Mouse (Mus musculus) midbrain, embryonic 16.5 days (tissue): ENCODE measurements around the gene Hnf4a. TPM values are rescaled to one million over a fixed set of nuclear protein-coding genes. Genes with fewer than 3 reads are reported as not detected.
"Not testable (repeated sequence)": the region's sequence is repeated elsewhere in the genome, so short reads cannot be mapped to it uniquely, and the experiment has no call there.

Experiments used
- ATAC-seq: fragments of 200-750 bp; cut with Nextera tagmentation; 2 replicates; pipeline ENCODE4 v1.8.0; 2017; ENCODE audit warnings: moderate TSS enrichment
- H3K27ac ChIP-seq: fragments of 300-500 bp; sonication (generic); 2 replicates; pipeline ENCODE4 v1.5.1; 2014; ENCODE audit warnings: mild to moderate bottlenecking, low read length, mixed read lengths
- H3K27me3 ChIP-seq: fragments of 300-500 bp; sonication (generic); 2 replicates; pipeline ENCODE4 v1.6.1; 2014; ENCODE audit warnings: low read depth, low read length, mixed read lengths; ENCODE audit not compliant: control insufficient read depth, insufficient read depth
- H3K36me3 ChIP-seq: fragments of 300-500 bp; sonication (generic); 2 replicates; pipeline ENCODE4 v1.6.1; 2014; ENCODE audit warnings: mild to moderate bottlenecking, low read length, moderate library complexity, mixed read lengths; ENCODE audit not compliant: control insufficient read depth, insufficient read depth
- H3K4me1 ChIP-seq: fragments of 300-500 bp; sonication (generic); 2 replicates; pipeline ENCODE4 v1.6.1; 2014; ENCODE audit warnings: mild to moderate bottlenecking, low read length, mixed read lengths; ENCODE audit not compliant: control insufficient read depth, insufficient read depth
- H3K4me2 ChIP-seq: fragments of 300-500 bp; sonication (generic); 2 replicates; pipeline ENCODE4 v1.6.1; 2014; ENCODE audit warnings: mild to moderate bottlenecking, low read length, mixed read lengths
- H3K4me3 ChIP-seq: fragments of 300-500 bp; sonication (generic); 2 replicates; pipeline ENCODE4 v1.5.1; 2014; ENCODE audit warnings: low read depth, mild to moderate bottlenecking, low read length, moderate library complexity, mixed read lengths
- H3K9ac ChIP-seq: fragments of 300-500 bp; sonication (generic); 2 replicates; pipeline ENCODE4 v1.6.1; 2014; ENCODE audit warnings: low read depth, low read length, mixed read lengths
- H3K9me3 ChIP-seq: fragments of 300-500 bp; sonication (generic); replicated peaks from 2 replicates; pipeline ENCODE4 v1.6.1; 2014; ENCODE audit warnings: mild to moderate bottlenecking, low read length, mixed read lengths; ENCODE audit not compliant: control insufficient read depth, poor library complexity, severe bottlenecking
- WGBS: fragments of 180-500 bp; shearing (Covaris S2); extraction: QIAGEN DNeasy Blood & Tissue Kit; methylation state at CpG from one replicate; pipeline ENCODE4 v1.1.7; 2014; 5-methylcytosine and 5-hydroxymethylcytosine counted together
- polyA plus RNA-seq: library from polyadenylated mRNA; unstranded; fragments of >200 nt; fragmentation: Nextera tagmentation; extraction: Ambion mirVana; gene quantifications from 2 replicates; pipeline ENCODE4 v1.2.1, GENCODE M21; 2015

Hnf4a gene
- polyA plus RNA-seq, 1 experiment from 2014 or later = not detected

- H3K27me3 ChIP-seq = no peaks in the 10 kb centered on the region
- WGBS = 94% methylated on average over 4 of the region's 4 CpGs
- H3K27ac ChIP-seq = no peak overlapping the region
- H3K9ac ChIP-seq = no peak overlapping the region
- H3K4me1 ChIP-seq = no peaks in the 10 kb centered on the region
- H3K9me3 ChIP-seq = no peaks in the 10 kb centered on the region
- ATAC-seq = no peak
- peaks cover 29% of the 10 kb centered on the region for H3K36me3 ChIP-seq
- H3K4me3 ChIP-seq = no peak overlapping the region
- no peak overlapping the region for H3K4me2 ChIP-seq
Observed at GRCm38 (mm10) chr2:163613990-163614389, 107.4 kb downstream of the Hnf4a start.

DNA sequence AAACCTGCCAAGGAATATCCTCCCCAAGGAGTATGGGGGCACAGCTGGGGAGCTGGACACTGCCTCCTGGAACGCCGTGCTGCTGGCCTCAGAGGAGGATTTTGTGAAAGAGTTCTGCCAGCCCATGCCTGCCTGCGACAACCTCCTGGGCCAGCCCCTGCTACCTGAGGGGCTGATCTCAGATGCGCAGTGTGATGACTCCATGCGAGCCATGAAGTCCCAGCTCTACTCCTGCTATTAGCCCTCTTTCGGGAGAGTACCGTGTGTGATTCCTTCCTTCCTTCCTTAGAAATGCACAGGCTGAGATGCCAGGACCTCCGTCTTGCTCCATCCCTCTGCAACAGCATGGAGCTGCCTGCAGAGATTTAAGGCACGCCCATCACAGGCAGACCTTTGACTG is 108.8 kb downstream of the Hnf4a start:
- H3K9me3 ChIP-seq = no peaks in the 10 kb centered on the region
- 95% methylated on average over 9 of the region's 9 CpGs for WGBS
- H3K4me2 ChIP-seq = no peak overlapping the region
- H3K27me3 ChIP-seq = no peaks in the 10 kb centered on the region
- H3K4me3 ChIP-seq = no peak overlapping the region
- no peaks in the 10 kb centered on the region for H3K4me1 ChIP-seq
- no peak overlapping the region for H3K27ac ChIP-seq
- no peak for ATAC-seq
- peaks cover 42% of the 10 kb centered on the region for H3K36me3 ChIP-seq
- no peak overlapping the region for H3K9ac ChIP-seq

DNA sequence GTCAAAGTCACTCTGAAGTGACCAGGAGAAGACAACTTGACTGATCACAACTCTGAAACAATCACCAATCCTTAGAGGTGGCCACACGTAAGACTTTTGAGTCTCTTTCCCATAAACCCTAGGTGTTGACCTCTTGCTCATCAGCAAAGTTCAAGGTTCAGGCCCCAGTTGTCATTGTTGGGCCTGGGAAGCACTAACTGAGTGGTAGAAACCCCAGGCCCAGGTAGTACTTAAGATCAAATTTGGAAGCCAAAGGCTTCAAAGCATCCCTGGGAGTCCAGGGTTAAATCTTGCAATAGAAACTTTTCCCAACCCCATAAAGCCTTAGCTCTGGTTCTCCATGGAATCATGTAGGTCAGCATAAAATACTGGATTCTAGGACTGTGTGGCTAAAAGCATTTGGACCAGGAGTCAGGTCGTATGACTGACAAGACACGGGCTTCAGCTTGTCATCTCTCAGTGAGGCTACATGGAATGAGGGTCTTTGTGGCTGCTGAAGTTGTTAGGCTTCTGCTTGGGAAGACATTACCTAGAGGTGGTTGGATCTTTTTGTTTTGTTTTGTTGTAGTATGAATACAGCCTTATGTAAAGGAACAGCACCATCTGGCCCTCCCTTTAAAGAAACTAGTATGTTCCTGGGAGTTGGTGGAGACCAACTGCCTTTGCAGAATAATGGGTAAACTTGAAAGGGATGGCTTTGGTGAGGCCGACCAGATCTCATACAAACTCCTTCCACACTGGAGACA is 109.5 kb downstream of the Hnf4a start:
- WGBS = 93% methylated on average over 4 of the region's 4 CpGs
- Histone ChIP-seq H3K27me3 (no peaks in the 10 kb centered on the region), H3K9me3 (no peaks in the 10 kb centered on the region), H3K4me2 (no peak overlapping the region), H3K36me3 (peaks cover 41% of the 10 kb centered on the region), H3K4me3 (no peak overlapping the region), H3K4me1 (no peaks in the 10 kb centered on the region), H3K27ac (no peak overlapping the region), H3K9ac (no peak overlapping the region)
- no peak for ATAC-seq

GRCm38 (mm10) chr2:163616652-163617227 is 110.1 kb downstream of the Hnf4a start:
- Histone ChIP-seq H3K9ac (no peak overlapping the region), H3K27ac (no peak overlapping the region), H3K9me3 (no peaks in the 10 kb centered on the region), H3K36me3 (peaks cover 43% of the 10 kb centered on the region), H3K27me3 (no peaks in the 10 kb centered on the region), H3K4me1 (no peaks in the 10 kb centered on the region), H3K4me3 (no peak overlapping the region), H3K4me2 (no peak overlapping the region)
- 81% methylated on average over 3 of the region's 3 CpGs for WGBS
- no peak for ATAC-seq

GRCm38 (mm10) chr2:163617232-163617863 is 110.7 kb downstream of the Hnf4a start:
- Histone ChIP-seq H3K9me3 (no peaks in the 10 kb centered on the region), H3K4me1 (no peaks in the 10 kb centered on the region), H3K4me2 (no peak overlapping the region), H3K27ac (no peak overlapping the region), H3K9ac (no peak overlapping the region), H3K4me3 (no peak overlapping the region), H3K27me3 (no peaks in the 10 kb centered on the region), H3K36me3 (peaks cover 43% of the 10 kb centered on the region)
- ATAC-seq = no peak
- WGBS = 82% methylated on average over 3 of the region's 3 CpGs

DNA sequence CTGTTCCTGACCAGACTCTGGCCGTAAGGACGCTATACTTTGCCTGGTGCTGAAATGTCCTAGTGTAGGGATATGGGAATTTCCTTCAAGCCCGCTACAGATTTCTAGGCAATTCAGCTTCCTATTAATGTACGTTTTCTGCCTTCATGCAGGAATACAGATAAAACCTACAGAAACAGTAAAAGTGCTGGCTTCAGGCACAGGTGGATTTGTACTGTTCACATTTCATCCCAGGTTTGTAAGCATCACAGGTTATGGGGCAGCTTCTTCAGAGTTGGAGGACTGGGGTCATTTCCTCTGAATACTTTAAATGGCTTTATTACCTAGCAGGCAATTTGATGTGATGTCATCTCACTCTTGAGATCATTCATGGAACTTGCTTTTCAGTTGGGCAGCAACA is 111.3 kb downstream of the Hnf4a start:
- no peak for ATAC-seq

GRCm38 (mm10) chr2:163620451-163620850 is 113.8 kb downstream of the Hnf4a start:
- Histone ChIP-seq H3K4me3 (no peak overlapping the region), H3K4me2 (no peak overlapping the region), H3K36me3 (peaks cover 34% of the 10 kb centered on the region), H3K9me3 (no peaks in the 10 kb centered on the region), H3K27ac (no peak overlapping the region), H3K27me3 (no peaks in the 10 kb centered on the region), H3K9ac (no peak overlapping the region), H3K4me1 (no peaks in the 10 kb centered on the region)
- ATAC-seq = no peak
- 92% methylated on average over 8 of the region's 8 CpGs for WGBS

More for the DNA sequence above, 111.3 kb downstream of the Hnf4a start:
- WGBS = 97% methylated on average over 4 of the region's 4 CpGs
- H3K27ac ChIP-seq = no peak overlapping the region
- H3K27me3 ChIP-seq = no peaks in the 10 kb centered on the region
- H3K4me3 ChIP-seq = no peak overlapping the region
- H3K9me3 ChIP-seq = no peaks in the 10 kb centered on the region
- H3K4me1 ChIP-seq = no peaks in the 10 kb centered on the region
- no peak overlapping the region for H3K4me2 ChIP-seq
- H3K9ac ChIP-seq = no peak overlapping the region
- H3K36me3 ChIP-seq = peaks cover 44% of the 10 kb centered on the region

- ATAC-seq, H3K9ac ChIP-seq, H3K9me3 ChIP-seq, H3K4me1 ChIP-seq, H3K27ac ChIP-seq, H3K4me2 ChIP-seq, H3K27me3 ChIP-seq, H3K4me3 ChIP-seq: not testable (repeated sequence)
- H3K36me3 ChIP-seq = peaks cover 32% of the 10 kb centered on the region
- WGBS = 93% methylated on average over 3 of the region's 3 CpGs
Observed at GRCm38 (mm10) chr2:163621401-163621800, 114.8 kb downstream of the Hnf4a start.
